Mouse (Mus musculus) limb, embryonic 11.5 days (tissue): ENCODE data around the gene Fgfr2. TPM values are rescaled to one million over a fixed set of nuclear protein-coding genes. Genes with fewer than 3 reads are reported as not detected.
"Not testable (repeated sequence)": the region's sequence is repeated elsewhere in the genome, so short reads cannot be mapped to it uniquely, and the experiment has no call there.

Source experiments
- ATAC-seq: fragments of 200-750 bp; cut with Nextera tagmentation; 2 replicates; pipeline ENCODE4 v1.8.0; 2017; ENCODE audit warnings: low read depth; ENCODE audit not compliant: insufficient number of reproducible peaks, low FRiP score, low TSS enrichment
- DNase-seq: peaks from one replicate; pipeline ENCODE4 v3.0.0-alpha.2; 2015; ENCODE audit warnings: low spot score
- H3K27ac ChIP-seq: fragments of 300-500 bp; sonication (generic); replicated peaks from 2 replicates; pipeline ENCODE4 v1.5.1; 2014; ENCODE audit warnings: low read depth, mild to moderate bottlenecking, low read length
- H3K27me3 ChIP-seq: fragments of 300-500 bp; sonication (generic); 2 replicates; pipeline ENCODE4 v1.6.1; 2014; ENCODE audit warnings: mild to moderate bottlenecking, low read length, mixed read lengths; ENCODE audit not compliant: control insufficient read depth, insufficient read depth
- H3K36me3 ChIP-seq: fragments of 300-500 bp; sonication (generic); 2 replicates; pipeline ENCODE4 v1.6.1; 2014; ENCODE audit warnings: mild to moderate bottlenecking, low read length, moderate library complexity, mixed read lengths; ENCODE audit not compliant: control insufficient read depth, insufficient read depth
- H3K4me1 ChIP-seq: fragments of 300-500 bp; sonication (generic); 2 replicates; pipeline ENCODE4 v1.6.1; 2014; ENCODE audit warnings: low read length, mixed read lengths; ENCODE audit not compliant: control insufficient read depth, insufficient read depth
- H3K4me2 ChIP-seq: fragments of 300-500 bp; sonication (generic); 2 replicates; pipeline ENCODE4 v1.6.1; 2014; ENCODE audit warnings: low read depth, mild to moderate bottlenecking, moderate library complexity; ENCODE audit not compliant: severe bottlenecking
- H3K4me3 ChIP-seq: fragments of 300-500 bp; sonication (generic); 2 replicates; pipeline ENCODE4 v1.5.1; 2014; ENCODE audit warnings: low read depth, low read length
- H3K9ac ChIP-seq: fragments of 300-500 bp; sonication (generic); 2 replicates; pipeline ENCODE4 v1.6.1; 2014; ENCODE audit warnings: mild to moderate bottlenecking, low read length
- H3K9me3 ChIP-seq: fragments of 300-500 bp; sonication (generic); 2 replicates; pipeline ENCODE4 v1.6.1; 2016; ENCODE audit warnings: low read length; ENCODE audit not compliant: control insufficient read depth
- WGBS: fragments of 180-500 bp; shearing (Covaris S2); extraction: QIAGEN DNeasy Blood & Tissue Kit; methylation state at CpG from one replicate; pipeline ENCODE4 v1.1.7; 2014; 5-methylcytosine and 5-hydroxymethylcytosine counted together
- polyA plus RNA-seq: library from polyadenylated mRNA; unstranded; fragments of >200 nt; fragmentation: Nextera tagmentation; extraction: Ambion mirVana; gene quantifications from 2 replicates; pipeline ENCODE4 v1.2.1, GENCODE M21; 2014

The Fgfr2 gene
- polyA plus RNA-seq, 1 experiment from 2014 or later: 60.1 TPM

GRCm38 (mm10) chr7:131073476-131073875 lies 2049.7 kb downstream of the Fgfr2 start:
- not testable (repeated sequence) for H3K9me3 ChIP-seq, DNase-seq, H3K9ac ChIP-seq, H3K4me3 ChIP-seq, H3K36me3 ChIP-seq, H3K27me3 ChIP-seq, H3K4me2 ChIP-seq, ATAC-seq, H3K27ac ChIP-seq, H3K4me1 ChIP-seq
- 83% methylated on average over 3 of the region's 3 CpGs for WGBS

DNA sequence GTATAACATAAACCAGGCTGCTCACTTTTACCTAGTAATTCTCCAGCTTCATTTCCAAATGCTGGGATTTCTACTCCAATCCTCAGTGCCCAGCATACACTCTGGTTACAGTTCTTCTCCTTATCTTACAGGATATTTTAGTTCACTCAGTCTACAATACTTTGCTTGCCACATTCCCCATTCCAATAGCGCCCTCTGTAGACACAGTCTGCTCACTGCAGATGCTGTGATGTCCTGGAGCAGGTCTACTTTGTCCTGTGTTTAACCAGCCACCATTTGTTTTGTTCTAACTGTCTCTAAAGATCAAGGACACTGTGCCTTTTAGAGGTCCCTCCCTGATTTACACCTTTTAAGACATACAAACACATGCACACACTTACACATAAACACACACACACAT lies 2055.0 kb downstream of the Fgfr2 start:
- H3K9me3 ChIP-seq, ATAC-seq, H3K27me3 ChIP-seq, H3K9ac ChIP-seq, H3K4me1 ChIP-seq, H3K4me3 ChIP-seq, H3K4me2 ChIP-seq, H3K36me3 ChIP-seq, H3K27ac ChIP-seq: not testable (repeated sequence)
- WGBS: 3% methylated on average over 1 of the region's 1 CpGs
- peak; percentile 24 for DNase-seq

DNA sequence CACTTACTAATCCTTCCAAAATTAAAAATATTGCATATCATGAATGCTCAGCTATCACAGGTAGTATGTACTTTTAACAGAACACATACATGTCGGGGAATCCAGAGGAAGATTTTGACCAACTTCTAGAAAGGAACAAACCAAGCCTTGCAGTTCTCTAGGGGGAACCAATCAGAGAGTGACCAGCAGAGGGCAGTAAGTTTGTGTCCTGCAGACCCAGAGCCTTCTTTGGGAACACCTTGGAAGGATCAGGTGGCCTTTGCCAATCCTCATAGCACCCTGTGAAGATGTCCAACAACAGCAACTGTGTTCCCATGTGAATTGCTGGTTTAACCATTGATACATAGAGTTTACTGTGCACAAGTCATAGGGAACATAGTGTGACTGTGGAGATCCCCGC lies 2060.6 kb downstream of the Fgfr2 start:
- Histone ChIP-seq H3K27me3 (no peaks in the 10 kb centered on the region), H3K9ac (no peak overlapping the region), H3K4me3 (no peak overlapping the region), H3K27ac (no peak overlapping the region), H3K9me3 (no peaks in the 10 kb centered on the region), H3K4me2 (no peak overlapping the region), H3K36me3 (no peaks in the 10 kb centered on the region), H3K4me1 (no peaks in the 10 kb centered on the region)
- no peak for ATAC-seq
- no peak for DNase-seq
- 84% methylated on average over 2 of the region's 2 CpGs for WGBS

DNA sequence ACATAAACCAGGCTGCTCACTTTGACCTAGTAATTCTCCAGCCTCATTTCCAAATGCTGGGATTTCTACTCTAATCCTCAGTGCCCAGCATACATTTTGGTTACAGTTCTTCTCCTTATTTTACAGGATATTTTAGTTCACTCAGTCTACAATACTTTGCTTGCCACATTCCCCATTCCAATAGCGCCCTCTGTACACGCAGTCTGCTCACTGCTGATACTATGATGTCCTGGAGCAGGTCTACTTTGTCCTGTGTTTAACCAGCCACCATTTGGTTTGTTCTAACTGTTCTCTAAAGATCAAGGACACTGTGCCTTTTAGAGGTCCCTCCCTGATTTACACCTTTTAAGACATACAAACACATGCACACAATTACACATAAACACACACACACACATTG lies 2063.3 kb downstream of the Fgfr2 start:
- H3K27me3 ChIP-seq, H3K4me3 ChIP-seq, H3K9me3 ChIP-seq, H3K4me1 ChIP-seq, ATAC-seq, H3K27ac ChIP-seq, H3K4me2 ChIP-seq, H3K36me3 ChIP-seq, H3K9ac ChIP-seq, DNase-seq: not testable (repeated sequence)
- 79% methylated on average over 2 of the region's 2 CpGs for WGBS

- not testable (repeated sequence) for H3K4me1 ChIP-seq, H3K9ac ChIP-seq, H3K4me2 ChIP-seq, H3K36me3 ChIP-seq, H3K4me3 ChIP-seq, ATAC-seq, DNase-seq, H3K27ac ChIP-seq, H3K27me3 ChIP-seq, H3K9me3 ChIP-seq
- WGBS: 82% methylated on average over 9 of the region's 9 CpGs
Observed at GRCm38 (mm10) chr7:131057918-131058317, 2065.2 kb downstream of the Fgfr2 start.

- Histone ChIP-seq H3K4me3 (no peak overlapping the region), H3K27ac (no peak overlapping the region), H3K4me1 (no peaks in the 10 kb centered on the region), H3K36me3 (no peaks in the 10 kb centered on the region), H3K9me3 (no peaks in the 10 kb centered on the region), H3K27me3 (no peaks in the 10 kb centered on the region), H3K9ac (no peak overlapping the region), H3K4me2 (no peak overlapping the region)
- ATAC-seq (no peak; the same call in 1 of the 2 replicates), DNase-seq (peak; percentile 51)
Observed at GRCm38 (mm10) chr7:131054808-131055370, 2068.3 kb downstream of the Fgfr2 start.

DNA sequence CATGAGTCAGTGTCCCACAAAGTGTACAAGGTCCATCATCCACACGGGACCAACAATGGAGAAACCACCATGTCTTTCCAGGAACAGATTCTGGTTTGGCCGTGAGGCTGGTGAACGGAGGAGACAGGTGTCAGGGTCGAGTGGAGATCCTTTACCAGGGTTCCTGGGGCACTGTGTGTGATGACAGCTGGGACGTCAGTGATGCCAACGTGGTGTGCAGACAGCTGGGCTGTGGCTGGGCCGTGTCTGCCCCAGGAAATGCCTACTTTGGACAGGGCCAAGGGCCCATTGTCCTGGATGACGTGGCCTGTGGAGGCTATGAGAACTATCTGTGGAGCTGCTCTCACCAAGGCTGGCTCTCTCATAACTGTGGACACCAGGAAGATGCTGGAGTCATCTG lies 2073.3 kb downstream of the Fgfr2 start:
- not testable (repeated sequence) for H3K9ac ChIP-seq, ATAC-seq, H3K9me3 ChIP-seq, H3K36me3 ChIP-seq, H3K4me2 ChIP-seq, H3K27me3 ChIP-seq, H3K4me1 ChIP-seq, H3K4me3 ChIP-seq, H3K27ac ChIP-seq, DNase-seq
- WGBS: 85% methylated on average over 8 of the region's 8 CpGs

DNA sequence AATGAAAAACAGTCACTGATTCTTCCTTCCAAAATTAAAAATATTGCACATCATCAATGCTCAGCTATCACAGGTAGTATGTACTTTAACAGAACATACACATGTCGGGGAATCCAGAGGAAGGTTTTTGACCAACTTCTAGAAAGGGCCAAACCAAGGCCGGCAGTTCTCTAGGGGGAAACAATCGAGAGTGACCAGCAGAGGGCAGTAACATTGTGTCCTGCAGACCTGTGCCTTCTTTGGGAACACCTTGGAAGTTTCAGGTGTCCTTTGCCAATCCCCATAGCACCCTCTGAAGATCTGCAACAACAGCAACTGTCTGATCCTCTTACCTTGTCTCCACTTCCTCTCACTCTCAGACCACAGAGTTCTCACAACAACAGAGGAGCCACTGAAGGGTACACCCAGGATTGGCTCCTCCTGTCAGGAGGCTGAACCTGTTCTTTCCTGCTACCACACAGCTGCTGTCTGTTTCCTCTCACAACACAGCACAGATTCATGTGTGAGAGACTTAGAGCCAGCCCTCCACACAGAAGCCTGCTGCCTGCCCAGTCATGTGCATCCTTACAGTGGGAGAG lies 2077.8 kb downstream of the Fgfr2 start:
- not testable (repeated sequence) for H3K36me3 ChIP-seq, ATAC-seq, H3K9ac ChIP-seq, H3K4me3 ChIP-seq, H3K27ac ChIP-seq, H3K27me3 ChIP-seq, H3K4me1 ChIP-seq, H3K9me3 ChIP-seq, H3K4me2 ChIP-seq
- peak; percentile 42 for DNase-seq
- 38% methylated on average over 3 of the region's 3 CpGs for WGBS

- H3K9ac ChIP-seq: no peak overlapping the region
- 58% methylated on average over 1 of the region's 1 CpGs for WGBS
- H3K27ac ChIP-seq: no peak overlapping the region
- H3K9me3 ChIP-seq: no peaks in the 10 kb centered on the region
- peak; percentile 26 for DNase-seq
- H3K4me1 ChIP-seq: no peaks in the 10 kb centered on the region
- H3K4me3 ChIP-seq: no peak overlapping the region
- H3K27me3 ChIP-seq: no peaks in the 10 kb centered on the region
- no peaks in the 10 kb centered on the region for H3K36me3 ChIP-seq
- ATAC-seq: no peak
- H3K4me2 ChIP-seq: no peak overlapping the region
Observed at GRCm38 (mm10) chr7:131042657-131043056, 2080.5 kb downstream of the Fgfr2 start.
